Mouse (Mus musculus) embryonic facial prominence, embryonic 10.5 days (tissue): ENCODE results near the gene Txndc15. TPM values are rescaled to one million over a fixed set of nuclear protein-coding genes. Genes with fewer than 3 reads are reported as not detected.

ENCODE experiments used
- DNase-seq: peaks from one replicate; pipeline ENCODE4 v3.0.0-alpha.2; 2017; ENCODE audit warnings: low spot score
- H3K27ac ChIP-seq: fragments of 300-500 bp; sonication (generic); replicated peaks from 2 replicates; pipeline ENCODE4 v1.5.1; 2016; ENCODE audit warnings: mild to moderate bottlenecking
- H3K27me3 ChIP-seq: fragments of 300-500 bp; sonication (generic); replicated peaks from 2 replicates; pipeline ENCODE4 v1.6.1; 2016; ENCODE audit warnings: low read depth, mild to moderate bottlenecking; ENCODE audit not compliant: poor library complexity, severe bottlenecking
- H3K36me3 ChIP-seq: fragments of 300-500 bp; sonication (generic); replicated peaks from 2 replicates; pipeline ENCODE4 v1.6.1; 2016; ENCODE audit warnings: mild to moderate bottlenecking, moderate library complexity
- H3K4me1 ChIP-seq: fragments of 300-500 bp; sonication (generic); 2 replicates; pipeline ENCODE4 v1.6.1; 2016
- H3K4me3 ChIP-seq: fragments of 300-500 bp; sonication (generic); 2 replicates; pipeline ENCODE4 v1.5.1; 2016; ENCODE audit warnings: mild to moderate bottlenecking, moderate library complexity
- H3K9me3 ChIP-seq: fragments of 300-500 bp; sonication (generic); 2 replicates; pipeline ENCODE4 v1.6.1; 2016; ENCODE audit warnings: mild to moderate bottlenecking
- WGBS: fragments of 180-500 bp; shearing (Covaris S2); methylation state at CpG from one replicate; pipeline ENCODE4 v1.1.7; 2016; 5-methylcytosine and 5-hydroxymethylcytosine counted together
- polyA plus RNA-seq: library from polyadenylated mRNA; unstranded; fragments of >200 nt; fragmentation: Nextera tagmentation; extraction: Ambion mirVana; gene quantifications from 2 replicates; pipeline ENCODE4 v1.2.1, GENCODE M21; 2016

Txndc15 gene
- polyA plus RNA-seq, 1 experiment from 2014 or later = 65.1 TPM

DNA sequence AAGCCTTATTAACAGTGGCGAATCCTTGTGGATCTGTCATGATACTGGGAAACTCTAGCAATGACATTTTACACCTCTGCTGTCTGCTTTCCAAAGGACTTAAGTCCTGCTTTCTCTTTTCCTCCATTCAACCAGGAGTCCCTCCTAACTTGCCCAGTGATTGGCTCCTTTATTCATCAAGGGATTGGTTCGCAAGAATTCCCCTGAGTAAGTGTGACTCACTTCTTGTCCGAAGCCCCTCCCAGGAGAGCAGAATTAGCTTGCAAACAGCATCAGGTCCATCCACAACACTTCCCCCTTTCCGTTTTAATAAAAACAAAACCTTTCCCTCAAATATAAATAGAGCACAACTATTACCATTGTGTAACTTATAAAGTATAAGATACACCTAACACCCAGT is 10.1 kb upstream of the Txndc15 start:
- Histone ChIP-seq H3K27me3 (no peaks in the 10 kb centered on the region), H3K36me3 (peaks cover 80% of the 10 kb centered on the region), H3K27ac (no peak overlapping the region), H3K9me3 (peaks cover 3% of the 10 kb centered on the region; the same call in 1 of the 2 replicates), H3K4me3 (no peak overlapping the region), H3K4me1 (no peaks in the 10 kb centered on the region)
- WGBS = 90% methylated on average over 4 of the region's 4 CpGs
- no peak for DNase-seq

DNA sequence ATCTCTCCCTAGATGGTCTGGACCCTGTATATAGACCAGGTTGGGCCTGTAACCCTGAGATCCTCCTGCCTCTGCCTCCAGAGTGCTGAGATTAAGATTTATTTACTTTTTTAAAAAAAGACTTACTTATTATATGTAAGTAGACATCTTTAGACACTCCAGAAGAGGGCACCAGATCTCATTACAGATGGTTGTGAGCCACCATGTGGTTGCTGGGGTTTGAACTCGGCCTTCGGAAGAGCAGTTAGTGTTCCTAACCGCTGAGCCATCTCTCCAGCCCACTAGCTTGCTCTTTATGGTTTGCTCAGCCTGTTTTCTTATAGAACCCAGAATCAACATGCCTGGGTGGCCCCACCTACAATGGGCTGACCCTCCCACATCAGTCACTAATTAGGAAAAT is 1.6 kb upstream of the Txndc15 start:
- no peaks in the 10 kb centered on the region for H3K9me3 ChIP-seq
- H3K36me3 ChIP-seq = peaks cover 8% of the 10 kb centered on the region
- DNase-seq = no peak
- no peak overlapping the region for H3K27ac ChIP-seq
- H3K4me1 ChIP-seq = peaks cover 10% of the 10 kb centered on the region
- H3K4me3 ChIP-seq = no peak overlapping the region
- WGBS = 90% methylated on average over 3 of the region's 3 CpGs
- no peaks in the 10 kb centered on the region for H3K27me3 ChIP-seq

DNA sequence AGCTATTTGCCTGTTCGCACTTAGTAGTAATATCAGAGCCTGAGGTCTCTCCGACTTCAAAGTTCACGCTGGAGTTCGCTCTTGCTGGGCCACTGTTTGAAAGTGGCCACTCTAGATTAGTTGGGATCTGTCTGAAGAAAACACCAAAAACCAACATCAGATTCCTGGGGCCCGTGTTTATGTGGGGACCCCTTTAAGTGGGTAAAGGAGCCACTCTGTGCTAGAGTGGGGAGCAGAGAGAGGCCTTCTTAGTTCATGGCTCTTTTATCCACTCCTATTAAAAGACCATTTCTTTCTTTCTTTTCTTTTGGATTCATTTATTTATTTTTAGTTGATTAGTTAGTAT is 690 bp downstream of the Txndc15 start:
- Histone ChIP-seq H3K36me3 (peaks cover 31% of the 10 kb centered on the region), H3K4me3 (peak overlapping the region; percentile 93), H3K9me3 (no peaks in the 10 kb centered on the region), H3K27me3 (no peaks in the 10 kb centered on the region), H3K27ac (peak overlapping the region; percentile 96), H3K4me1 (peaks cover 10% of the 10 kb centered on the region)
- DNase-seq = no peak
- WGBS = 16% methylated on average over 5 of the region's 5 CpGs

DNA sequence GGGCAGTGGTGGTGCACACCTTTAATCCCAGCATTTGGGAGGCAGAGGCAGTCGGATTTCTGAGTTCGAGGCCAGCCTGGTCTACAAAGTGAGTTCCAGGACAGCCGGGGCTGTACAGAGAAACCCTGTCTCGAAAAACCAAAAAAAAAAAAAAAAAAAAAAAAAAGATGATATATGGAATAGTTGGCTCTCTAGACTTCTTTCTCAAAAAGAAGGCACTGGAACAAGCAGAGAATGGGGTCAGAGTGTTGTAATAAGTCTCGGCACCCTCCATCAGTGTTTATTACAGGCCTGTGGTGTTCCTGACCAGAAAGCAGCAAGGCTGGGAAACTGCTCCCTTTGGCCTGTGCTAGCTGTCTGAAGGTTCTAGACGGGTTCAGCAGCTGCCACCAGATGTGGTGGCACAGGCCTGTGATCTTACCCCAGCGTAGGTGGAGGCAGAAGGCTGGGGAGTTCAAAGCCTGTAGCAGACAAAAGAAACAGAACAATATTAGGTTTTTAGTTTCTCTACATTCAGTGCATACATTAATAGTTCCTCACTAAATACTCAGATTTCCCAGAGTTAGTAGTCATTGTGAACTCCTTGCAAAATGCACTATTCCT is 1.6 kb downstream of the Txndc15 start:
- peaks cover 10% of the 10 kb centered on the region for H3K4me1 ChIP-seq
- no peaks in the 10 kb centered on the region for H3K9me3 ChIP-seq
- peaks cover 40% of the 10 kb centered on the region for H3K36me3 ChIP-seq
- H3K4me3 ChIP-seq = 0 out of 2 replicates have a peak overlapping the region, but pooled peaks have one; percentile 93
- DNase-seq = no peak
- no peaks in the 10 kb centered on the region for H3K27me3 ChIP-seq
- WGBS = 87% methylated on average over 7 of the region's 7 CpGs
- no peak overlapping the region for H3K27ac ChIP-seq

DNA sequence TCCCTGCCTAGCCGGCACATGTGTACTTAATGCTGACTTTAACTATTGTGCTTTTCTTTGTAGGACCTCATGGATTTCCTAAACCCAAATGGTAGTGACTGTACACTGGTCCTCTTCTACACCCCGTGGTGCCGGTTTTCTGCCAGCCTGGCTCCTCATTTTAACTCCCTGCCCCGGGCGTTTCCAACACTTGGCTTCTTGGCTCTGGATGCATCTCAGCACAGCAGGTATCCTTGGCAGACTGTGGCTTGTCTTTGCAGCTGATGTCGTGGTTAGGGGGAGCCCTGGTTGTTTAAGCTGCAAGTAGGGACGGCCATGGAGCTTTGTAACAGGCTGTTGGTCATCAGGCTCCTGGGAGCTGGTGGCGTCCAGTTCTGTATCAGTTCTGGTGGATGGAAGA is 7.1 kb downstream of the Txndc15 start:
- peaks cover 91% of the 10 kb centered on the region for H3K36me3 ChIP-seq
- no peak overlapping the region for H3K4me3 ChIP-seq
- H3K27me3 ChIP-seq = no peaks in the 10 kb centered on the region
- no peaks in the 10 kb centered on the region for H3K9me3 ChIP-seq
- WGBS = 76% methylated on average over 8 of the region's 8 CpGs
- no peaks in the 10 kb centered on the region for H3K4me1 ChIP-seq
- H3K27ac ChIP-seq = no peak overlapping the region
- no peak for DNase-seq

DNA sequence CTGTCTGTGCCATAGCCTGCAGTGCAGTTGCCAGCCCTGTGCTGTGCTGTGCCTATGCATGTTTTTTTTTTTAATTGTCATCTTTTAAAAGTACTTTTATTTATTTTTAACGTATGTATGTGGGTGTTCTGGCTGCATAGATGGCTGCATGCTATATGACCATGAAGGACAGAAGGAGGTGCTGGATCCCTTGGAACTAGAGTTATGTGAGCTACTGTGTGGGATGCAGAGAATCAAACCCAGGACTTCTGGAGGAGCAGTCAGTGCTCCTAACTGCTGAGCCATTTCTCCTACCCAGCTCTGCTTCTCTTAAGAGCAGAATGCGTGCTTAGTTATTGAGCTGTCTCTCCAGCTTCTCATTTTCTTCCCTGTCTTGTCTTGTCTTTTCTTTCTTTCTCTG is 7.5 kb downstream of the Txndc15 start:
- Histone ChIP-seq H3K36me3 (peaks cover 88% of the 10 kb centered on the region), H3K4me1 (no peaks in the 10 kb centered on the region), H3K27ac (no peak overlapping the region), H3K4me3 (no peak overlapping the region), H3K27me3 (no peaks in the 10 kb centered on the region), H3K9me3 (no peaks in the 10 kb centered on the region)
- no peak for DNase-seq
- WGBS = 92% methylated on average over 2 of the region's 2 CpGs

DNA sequence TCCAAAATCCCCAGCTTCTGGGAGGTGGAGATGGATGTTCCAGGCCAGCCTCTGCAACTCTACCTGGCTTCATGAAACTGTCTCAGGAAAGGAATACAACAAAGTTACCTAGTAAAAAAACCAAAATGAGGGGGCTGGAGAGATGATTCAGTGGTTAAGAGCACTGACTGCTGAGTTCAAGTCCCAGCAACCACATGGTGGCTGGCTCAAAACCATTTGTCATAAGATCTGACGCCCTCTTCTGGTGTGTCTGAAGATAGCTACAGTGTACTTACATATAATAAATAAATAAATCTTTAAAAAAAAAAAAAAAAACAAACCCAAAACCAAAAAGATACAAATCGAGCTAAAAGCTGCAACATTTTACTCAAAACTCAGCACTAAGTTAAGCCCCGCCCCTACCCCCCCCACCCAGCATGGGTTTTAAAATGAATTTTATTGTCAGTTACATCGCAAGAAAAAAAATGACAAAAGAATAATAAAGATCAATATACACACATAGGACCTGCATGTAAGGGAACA is 12.2 kb downstream of the Txndc15 start:
- DNase-seq = no peak
- H3K27me3 ChIP-seq = no peaks in the 10 kb centered on the region
- peak overlapping the region; percentile 73 for H3K4me3 ChIP-seq
- peak overlapping the region; percentile 94 for H3K27ac ChIP-seq
- peaks cover 46% of the 10 kb centered on the region for H3K36me3 ChIP-seq
- 0 out of 2 replicates have a peak, but pooled peaks cover 6% of the 10 kb centered on the region for H3K4me1 ChIP-seq
- 7% methylated on average over 4 of the region's 4 CpGs for WGBS
- no peaks in the 10 kb centered on the region for H3K9me3 ChIP-seq

DNA sequence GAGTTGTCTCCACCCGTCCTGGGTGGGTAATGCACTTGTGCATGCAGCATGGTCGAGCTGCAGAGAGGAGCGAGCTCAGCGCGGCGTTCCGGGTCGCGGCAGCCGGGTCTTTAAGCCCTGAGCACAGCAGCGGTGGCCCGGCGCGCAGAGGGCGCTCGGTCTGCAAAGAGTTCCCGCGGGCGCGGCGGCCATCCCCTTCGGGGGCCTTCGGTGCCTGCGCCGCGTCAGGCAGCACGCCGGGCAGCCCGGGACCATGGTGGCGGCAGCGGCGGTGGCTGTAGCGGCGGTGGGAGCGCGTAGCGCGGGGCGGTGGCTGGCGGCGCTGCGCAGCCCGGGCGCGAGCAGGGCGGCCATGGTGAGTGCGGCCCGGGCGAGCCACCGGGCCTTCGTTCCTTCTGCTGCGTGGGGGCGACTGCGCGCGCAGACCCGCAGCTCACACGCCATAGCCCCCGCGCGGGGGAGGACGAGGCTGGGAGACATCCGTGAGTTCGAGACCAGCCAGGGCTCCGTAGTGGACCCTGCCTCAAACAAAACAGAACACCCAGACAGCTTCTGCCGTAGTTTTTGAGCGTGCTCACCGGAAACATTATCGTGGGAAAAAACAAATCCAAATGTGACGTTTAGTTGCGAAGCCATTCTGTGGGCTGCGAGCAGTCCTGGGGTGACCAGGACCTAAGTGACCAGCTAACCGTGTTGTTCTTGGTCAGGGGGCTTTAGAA is 12.8 kb downstream of the Txndc15 start, which contains the start of gene Pcbd2:
Gene Pcbd2 (plus strand): TSS at position 249 of the 719 bp plus-strand sequence.
- peak within 1 kb of the TSS; percentile 73 for H3K4me3 ChIP-seq
- peak; percentile 91 for DNase-seq
- no peaks in the 10 kb centered on the region for H3K27me3 ChIP-seq
- H3K9me3 ChIP-seq = no peaks in the 10 kb centered on the region
- 0 out of 2 replicates have a peak, but pooled peaks cover 6% of the 10 kb centered on the region for H3K4me1 ChIP-seq
- WGBS = under 1% methylated on average over 73 of the region's 73 CpGs
- H3K27ac ChIP-seq = peak within 1 kb of the TSS; percentile 94
- H3K36me3 ChIP-seq = peaks cover 40% of the 10 kb centered on the region

DNA sequence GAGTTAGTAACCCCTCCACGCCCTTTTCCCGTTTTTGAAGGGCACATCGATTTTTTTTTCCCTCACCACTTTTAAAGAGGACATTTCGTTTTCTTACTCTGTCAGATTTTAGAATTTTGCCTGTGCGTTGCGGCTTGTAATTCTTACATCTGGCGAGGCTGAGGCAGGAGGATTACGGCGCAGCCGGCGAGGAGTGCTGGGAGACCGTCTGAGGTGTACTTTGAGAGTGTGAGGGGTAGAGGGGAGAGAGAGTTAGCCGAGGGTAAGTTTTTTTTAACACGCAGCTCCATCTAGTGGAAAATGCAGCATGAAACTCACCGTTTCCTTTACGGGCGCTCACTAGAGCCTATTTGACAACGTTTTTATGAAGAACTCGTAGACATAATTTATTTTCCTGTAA is 13.4 kb downstream of the Txndc15 start:
- H3K4me3 ChIP-seq = peak overlapping the region; percentile 73
- DNase-seq = peak; percentile 81
- H3K36me3 ChIP-seq = peaks cover 35% of the 10 kb centered on the region
- 5% methylated on average over 19 of the region's 19 CpGs for WGBS
- H3K9me3 ChIP-seq = no peaks in the 10 kb centered on the region
- H3K4me1 ChIP-seq = 0 out of 2 replicates have a peak, but pooled peaks cover 6% of the 10 kb centered on the region
- no peaks in the 10 kb centered on the region for H3K27me3 ChIP-seq
- H3K27ac ChIP-seq = peak overlapping the region; percentile 94

DNA sequence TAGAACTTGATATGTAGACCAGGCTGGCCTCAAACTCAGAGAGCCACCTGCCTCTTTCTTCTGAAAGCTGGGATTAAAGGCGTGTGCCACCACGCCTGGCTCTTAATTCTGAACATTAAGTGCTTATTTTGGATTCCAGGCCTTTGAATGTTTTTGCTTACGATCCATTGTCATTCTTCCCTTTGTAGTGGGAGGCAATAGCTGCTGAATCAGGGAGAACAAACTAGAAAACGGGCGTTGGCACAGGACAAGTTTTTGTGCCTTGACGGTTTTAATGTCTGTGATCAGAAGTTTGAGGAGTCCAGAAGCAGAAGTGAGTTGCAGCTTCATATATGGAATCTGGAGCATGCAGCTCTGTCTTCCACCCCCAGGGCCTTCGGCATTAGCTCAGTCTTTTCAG is 16.3 kb downstream of the Txndc15 start:
- 92% methylated on average over 7 of the region's 7 CpGs for WGBS
- H3K9me3 ChIP-seq = no peaks in the 10 kb centered on the region
- no peak for DNase-seq
- peaks cover 7% of the 10 kb centered on the region for H3K36me3 ChIP-seq
- 0 out of 2 replicates have a peak, but pooled peaks cover 6% of the 10 kb centered on the region for H3K4me1 ChIP-seq
- H3K27me3 ChIP-seq = no peaks in the 10 kb centered on the region
- H3K27ac ChIP-seq = no peak overlapping the region
- no peak overlapping the region for H3K4me3 ChIP-seq

DNA sequence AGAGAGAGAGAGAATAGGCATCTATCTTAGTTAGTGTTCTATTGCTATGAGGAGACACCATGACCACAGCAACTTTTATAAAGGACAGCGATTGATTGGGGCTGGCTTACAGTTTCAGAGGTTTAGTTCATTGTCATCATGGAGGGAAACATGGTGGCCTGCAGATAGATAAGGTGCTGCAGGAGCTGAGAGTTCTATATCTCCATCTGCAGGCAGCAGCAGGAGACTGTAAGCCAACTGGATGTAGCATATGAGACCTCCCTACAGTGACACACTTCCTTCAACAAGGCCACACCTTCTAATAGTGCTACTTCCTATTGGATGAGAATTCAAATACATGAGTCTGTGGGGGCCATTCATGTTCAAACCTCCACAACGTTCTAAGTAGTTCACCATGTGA is 17.7 kb downstream of the Txndc15 start:
- H3K27ac ChIP-seq = no peak overlapping the region
- DNase-seq = no peak
- no peaks in the 10 kb centered on the region for H3K9me3 ChIP-seq
- H3K4me3 ChIP-seq = no peak overlapping the region
- no peaks in the 10 kb centered on the region for H3K36me3 ChIP-seq
- 84% methylated on average over 2 of the region's 2 CpGs for WGBS
- no peaks in the 10 kb centered on the region for H3K27me3 ChIP-seq
- 0 out of 2 replicates have a peak, but pooled peaks cover 5% of the 10 kb centered on the region for H3K4me1 ChIP-seq

DNA sequence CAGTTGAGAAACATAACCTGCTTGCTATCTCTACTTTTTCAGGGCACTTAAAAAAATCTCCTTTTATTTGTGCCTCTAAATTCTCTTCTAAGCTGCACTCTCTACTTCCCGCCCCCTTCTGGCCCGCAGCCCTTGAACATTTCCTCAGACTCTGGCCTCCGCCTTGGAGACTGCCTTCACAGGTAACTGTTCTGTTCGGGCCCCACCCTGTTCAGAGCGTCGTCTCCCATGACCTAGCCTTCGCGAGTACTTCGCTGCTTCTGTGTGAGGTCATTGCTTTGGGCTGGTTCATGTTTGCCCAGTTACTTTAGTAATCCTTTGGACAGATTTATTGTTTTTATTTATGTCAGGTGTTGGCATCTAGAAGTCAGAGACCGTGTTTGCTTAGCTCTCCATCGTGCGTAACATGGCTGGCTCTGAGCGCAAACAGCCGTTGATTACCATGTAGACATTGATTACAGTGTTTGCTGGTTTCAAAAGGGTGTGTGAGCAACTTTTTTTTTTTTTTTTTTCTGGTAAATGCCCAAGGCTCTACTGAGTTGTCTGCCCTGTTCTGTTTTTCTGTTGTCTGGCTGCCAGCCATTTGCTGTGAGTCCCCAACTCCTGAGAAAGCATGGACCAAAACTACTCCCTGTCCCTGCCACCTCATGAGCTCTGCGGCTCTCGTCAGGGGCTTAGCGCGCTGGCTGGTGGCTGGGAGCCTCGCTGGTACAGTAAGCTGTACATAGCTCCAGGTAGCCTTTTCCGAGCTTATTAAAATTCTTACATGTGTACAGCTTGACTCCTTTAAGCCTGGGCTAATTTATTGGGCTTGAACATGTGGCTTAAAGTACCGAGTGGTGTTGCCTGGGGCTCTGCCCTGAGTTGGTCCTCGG is 19.4 kb downstream of the Txndc15 start:
- Histone ChIP-seq H3K27ac (no peak overlapping the region), H3K4me3 (no peak overlapping the region), H3K27me3 (no peaks in the 10 kb centered on the region)

More for the DNA sequence above, 19.4 kb downstream of the Txndc15 start:
- H3K36me3 ChIP-seq = peaks cover 3% of the 10 kb centered on the region; the same call in 1 of the 2 replicates
- DNase-seq = no peak
- 0 out of 2 replicates have a peak, but pooled peaks cover 5% of the 10 kb centered on the region for H3K4me1 ChIP-seq
- 89% methylated on average over 22 of the region's 22 CpGs for WGBS
- no peaks in the 10 kb centered on the region for H3K9me3 ChIP-seq
